Mouse (Mus musculus) heart, postnatal 36 days (tissue): Measurements from ENCODE around the gene Rdh13. TPM values are rescaled to one million over a fixed set of nuclear protein-coding genes. Genes with fewer than 3 reads are reported as not detected.
"Not testable (repeated sequence)": the region's sequence is repeated elsewhere in the genome, so short reads cannot be mapped to it uniquely, and the experiment has no call there.

Experiments used
- DNase-seq, 2 experiments: peaks; one replicate each; pipeline ENCODE4 v3.0.0; 2021 to 2022
- intact Hi-C: fragments of 180-260 bp; cut with DNase I; formaldehyde crosslinking; loops from one replicate; pipeline ENCODE4 v1.15.1; 2025
- microRNA-seq, 2 experiments: library from miRNA; unstranded; fragments of <30 nt; microRNA quantifications; one replicate each; pipeline ENCODE4 v1.2.0; 2021; ENCODE audit warnings: borderline number of aligned reads in 2 of 2
- total RNA-seq, 2 experiments: library from RNA; stranded (reverse); gene quantifications; 2 replicates each; pipeline ENCODE4 v1.2.3; 2021

The Rdh13 gene
- total RNA-seq, 2 experiments from 2014 or later, result 24.6 to 31.3 TPM

- no peak for DNase-seq
- intact Hi-C loops, result no loop called here
Observed at GRCm38 (mm10) chr7:4447138-4447537, 1.7 kb upstream of the Rdh13 start.

DNA sequence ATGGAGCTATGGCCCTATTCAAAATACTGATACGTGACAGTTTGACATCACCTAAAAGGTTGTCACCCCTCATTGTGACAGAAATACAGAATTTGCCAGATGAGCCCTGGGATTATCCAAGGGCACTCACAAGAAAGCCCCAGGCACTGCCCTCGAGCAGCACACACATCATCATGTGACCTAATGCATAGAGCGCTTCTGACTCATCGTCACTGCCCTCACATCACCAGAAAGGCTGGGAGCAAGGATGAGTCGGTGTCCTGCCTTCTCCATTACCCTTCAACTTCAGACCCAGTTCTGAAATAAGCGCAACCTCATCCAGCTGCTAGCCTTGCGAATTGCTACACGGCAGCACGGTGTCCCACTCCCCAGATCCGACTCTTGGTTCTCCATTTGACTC lies 4.9 kb downstream of the Rdh13 start:
- intact Hi-C loops, result no loop called here

GRCm38 (mm10) chr7:4437721-4438120 lies 7.7 kb downstream of the Rdh13 start:
- intact Hi-C loops, result no loop called here
- no peak for DNase-seq

More for the DNA sequence above, 4.9 kb downstream of the Rdh13 start:
- DNase-seq, result no peak

- DNase-seq, result no peak
- intact Hi-C loops, result no loop called here
Observed at GRCm38 (mm10) chr7:4432026-4432425, 13.4 kb downstream of the Rdh13 start.

DNA sequence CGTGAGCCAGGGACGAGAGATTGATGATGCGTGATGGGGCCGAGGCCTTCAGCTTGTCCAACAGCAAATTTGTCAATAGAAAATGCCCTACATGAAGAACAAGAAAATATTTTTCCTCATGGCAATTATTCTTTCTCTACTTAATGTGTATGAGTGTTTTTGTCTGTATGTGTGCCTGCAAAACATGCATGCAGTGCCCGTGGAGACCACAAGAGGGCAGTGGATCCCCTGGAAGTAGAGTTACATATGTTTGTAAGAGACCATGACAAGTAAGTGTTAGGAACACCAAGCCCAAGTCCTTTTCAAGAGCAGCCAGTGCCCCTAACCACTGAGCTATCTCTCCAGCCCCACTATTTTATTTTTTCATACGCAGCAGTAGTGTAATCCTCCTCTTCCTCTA lies 13.9 kb downstream of the Rdh13 start:
- DNase-seq, result peak; percentile 65 to 85
- intact Hi-C loops, result loop anchor here (1.0 to 2.0 kb wide), 2 partner anchors 39 to 93 kb away; partner anchors contain the start of gene Tnni3

GRCm38 (mm10) chr7:4430246-4430844 lies 15.1 kb downstream of the Rdh13 start:
- DNase-seq, result no peak
- intact Hi-C loops, result loop anchor here (2.0 kb wide), 1 partner anchor 40 kb away; no protein-coding TSS in a partner anchor

DNA sequence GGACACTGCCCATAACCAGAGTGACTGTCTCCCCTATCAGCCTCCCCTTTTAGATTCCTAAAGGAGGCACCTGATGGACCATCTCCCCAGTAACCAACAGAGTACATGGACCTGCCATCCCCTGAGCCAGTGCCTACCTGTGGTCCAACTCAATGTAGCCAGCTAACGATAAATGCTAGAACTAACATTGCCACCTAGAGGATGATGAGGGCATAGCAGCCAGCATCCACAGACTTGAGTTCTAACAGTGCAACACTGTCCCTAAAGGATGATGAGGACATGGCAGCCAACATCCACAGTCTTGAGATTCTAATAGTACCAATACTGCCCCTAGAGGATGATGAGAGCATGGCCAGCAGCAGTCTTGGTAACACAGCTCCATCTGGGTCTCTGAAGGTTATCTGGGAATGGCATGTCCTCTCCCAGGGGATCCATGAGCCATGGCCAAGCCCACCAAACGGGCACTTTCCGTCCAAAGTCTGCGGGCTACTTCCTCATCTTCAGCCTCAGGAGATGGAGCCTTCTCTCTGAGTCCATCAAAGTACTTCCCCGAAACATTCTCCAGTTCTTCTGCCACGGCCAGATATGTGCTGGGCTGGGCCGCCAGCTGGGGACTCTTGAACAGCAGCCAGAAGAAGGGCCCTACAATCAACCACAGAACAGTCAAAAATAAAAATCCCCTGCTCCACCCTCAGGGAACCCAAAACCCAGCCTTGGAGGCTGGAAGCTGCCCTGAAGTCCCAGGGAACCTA lies 18.1 kb downstream of the Rdh13 start:
- peak; percentile 80 to 86 for DNase-seq
- intact Hi-C loops, result loop anchor here (1.0 to 5.0 kb wide), 4 partner anchors 130 to 400 kb away; no protein-coding TSS in a partner anchor

DNA sequence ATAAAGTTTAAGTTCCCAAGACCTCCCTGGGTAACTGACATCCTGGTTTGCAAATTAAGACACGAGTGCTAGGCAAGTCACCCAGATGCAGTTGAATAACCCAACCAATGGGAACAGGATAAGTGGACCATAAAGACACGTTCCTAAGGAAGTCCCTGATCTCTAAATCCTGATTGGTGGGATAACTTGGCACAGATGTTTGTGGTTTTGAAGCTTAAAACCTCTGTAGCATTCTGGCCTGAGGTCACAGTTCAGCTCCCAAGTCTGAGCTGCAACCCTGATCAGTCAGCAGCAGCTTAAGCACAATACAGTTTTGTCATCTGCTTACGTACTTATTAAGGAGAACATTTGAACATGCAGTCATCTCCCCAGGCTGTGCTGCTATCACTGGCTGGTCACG lies 25.2 kb downstream of the Rdh13 start:
- intact Hi-C loops, result no loop called here
- no peak for DNase-seq

DNA sequence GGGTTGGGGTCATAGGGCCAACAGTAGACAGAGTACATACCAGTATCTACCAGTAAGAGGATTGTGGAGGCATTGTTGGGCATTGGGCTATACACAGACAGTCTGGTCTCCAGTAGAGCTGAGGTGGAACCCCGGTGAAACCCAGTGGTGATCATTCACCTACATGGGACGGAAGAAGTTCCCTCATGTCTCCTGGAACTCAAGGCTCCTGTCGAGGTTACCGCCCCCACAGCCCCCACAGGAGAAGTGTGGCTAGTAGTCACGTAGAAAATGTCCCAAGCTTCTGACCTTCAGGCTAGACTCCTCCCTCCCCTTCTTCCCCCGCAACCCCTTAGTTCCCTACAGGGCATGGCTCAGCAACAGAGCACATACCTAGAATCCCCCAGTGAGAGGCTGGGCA lies 25.8 kb downstream of the Rdh13 start:
- intact Hi-C loops, result no loop called here
- no peak for DNase-seq

DNA sequence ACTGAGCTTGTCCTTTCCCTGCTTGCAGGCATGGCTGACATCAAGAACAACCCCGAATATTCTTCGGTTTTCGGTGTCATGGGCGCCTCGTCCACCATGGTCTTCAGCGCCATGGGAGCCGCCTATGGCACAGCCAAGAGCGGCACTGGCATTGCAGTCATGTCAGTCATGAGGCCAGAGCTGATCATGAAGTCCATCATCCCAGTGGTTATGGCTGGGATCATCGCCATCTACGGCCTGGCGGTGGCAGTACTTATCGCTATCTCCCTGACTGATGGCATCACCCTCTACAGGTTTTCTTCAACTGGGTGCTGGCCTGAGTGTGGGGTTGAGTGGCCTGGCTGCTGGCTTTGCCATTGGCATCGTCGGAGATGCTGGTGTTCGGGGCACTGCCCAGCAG lies 33.0 kb downstream of the Rdh13 start:
- intact Hi-C loops, DNase-seq: not testable (repeated sequence)

GRCm38 (mm10) chr7:4397730-4398129 lies 47.7 kb downstream of the Rdh13 start, which contains the start of gene Gp6:
Gene Gp6 (minus strand): TSS chr7:4397744.
- intact Hi-C loops, result no loop called here
- DNase-seq, result no peak

Small RNA genes within 50 kb of the gene (microRNA-seq; reads per million reads assigned to microRNA genes)
- gene Gm24605, result 0 reads per million in 2 experiments
- 0 reads per million in 2 experiments for gene Gm24752
- gene Gm25349, result 0 reads per million in 2 experiments

Other genes starting within 250 kb of the Rdh13 start
- gene Lilra5, start 207.9 kb downstream of the Rdh13 start, total RNA-seq, result 1 to 10 TPM in 1 of 2 experiments, under 1 TPM in 1; 0.80 to 1.0 TPM
- gene Ncr1, start 107.9 kb downstream of the Rdh13 start, total RNA-seq, result not detected
- under 1 TPM; 0.36 to 0.60 TPM for gene Gp6, start 47.9 kb downstream of the Rdh13 start, total RNA-seq
- 1 to 10 TPM; 1.5 to 3.5 TPM for gene Eps8l1, start 15.0 kb upstream of the Rdh13 start, total RNA-seq
- gene Ppp1r12c, start 56.0 kb upstream of the Rdh13 start, total RNA-seq, result 10 to 100 TPM; 59.7 to 62.2 TPM
- 10 to 100 TPM; 20.0 to 21.3 TPM for gene Tnnt1, start 70.7 kb upstream of the Rdh13 start, total RNA-seq
- over 10,000 TPM in 1 of 2 experiments, 1,000 to 10,000 TPM in 1; 9,756 to 10,673 TPM for gene Tnni3, start 78.6 kb upstream of the Rdh13 start, total RNA-seq
- 1 to 10 TPM; 2.0 to 3.0 TPM for gene Dnaaf3, start 86.8 kb upstream of the Rdh13 start, total RNA-seq
- under 1 TPM; 0.54 to 0.89 TPM for gene Syt5, start 101.9 kb upstream of the Rdh13 start, total RNA-seq
- not detected for gene Ptprh, start 158.4 kb upstream of the Rdh13 start, total RNA-seq
- 1 to 10 TPM; 4.2 to 5.1 TPM for gene Tmem86b, start 185.8 kb upstream of the Rdh13 start, total RNA-seq
- gene Ppp6r1, start 213.4 kb upstream of the Rdh13 start, total RNA-seq, result 10 to 100 TPM; 72.1 to 73.7 TPM
- gene Hspbp1, start 239.4 kb upstream of the Rdh13 start, total RNA-seq, result 10 to 100 TPM; 27.2 to 34.7 TPM
- gene Brsk1, start 245.0 kb upstream of the Rdh13 start, total RNA-seq, result 1 to 10 TPM; 1.2 TPM